Mouse (Mus musculus): ENCODE results near the gene Pds5b. TPM values are rescaled to one million over a fixed set of nuclear protein-coding genes. Genes with fewer than 3 reads are reported as not detected.
"Not testable (repeated sequence)": the region's sequence is repeated elsewhere in the genome, so short reads cannot be mapped to it uniquely, and the experiment has no call there.

Gene Pds5b
- 28.7 and 30.9 TPM in 2 replicates for polyA plus RNA-seq (2015; fragmentation: Nextera tagmentation; extraction: Ambion mirVana)

GRCm38 (mm10) chr5:150673153-150673835 is at the start of gene Pds5b:
Pds5b (plus strand) TSS chr5:150673739.
- Histone ChIP-seq H3K9ac (peak within 1 kb of the TSS; percentile 96), H3K4me1 (replicated peaks) (peaks cover 24% of the 10 kb centered on the region), H3K4me2 (peak within 1 kb of the TSS; percentile 66), H3K4me3 (peak within 1 kb of the TSS; percentile 93), H3K9me3 (no peaks in the 10 kb centered on the region), H3K27ac (replicated peaks) (peak within 1 kb of the TSS; percentile 96), H3K27me3 (no peaks in the 10 kb centered on the region), H3K36me3 (no peaks in the 10 kb centered on the region)
- ATAC-seq (ENCODE audit: low read depth): peak; percentile 96
- 16% methylated on average over 40 of the region's 49 CpGs for WGBS

- no peak overlapping the region for H3K9ac ChIP-seq
- peaks cover 16% of the 10 kb centered on the region; the same call in 1 of the 2 replicates for H3K36me3 ChIP-seq
- no peaks in the 10 kb centered on the region for H3K27me3 ChIP-seq
- WGBS: 95% methylated on average over 7 of the region's 7 CpGs
- no peak overlapping the region for H3K27ac ChIP-seq (replicated peaks)
- ATAC-seq (ENCODE audit: low read depth): no peak
- H3K4me2 ChIP-seq: no peak overlapping the region
- H3K9me3 ChIP-seq: no peaks in the 10 kb centered on the region
- no peak overlapping the region for H3K4me3 ChIP-seq
- H3K4me1 ChIP-seq (replicated peaks): no peaks in the 10 kb centered on the region
These were observed 48.0 kb upstream of the Pds5b start for GRCm38 (mm10) chr5:150625528-150625927.

GRCm38 (mm10) chr5:150629272-150629671 is 44.3 kb upstream of the Pds5b start:
- 93% methylated on average over 1 of the region's 1 CpGs for WGBS
- H3K4me1 ChIP-seq (replicated peaks): no peaks in the 10 kb centered on the region
- H3K27me3 ChIP-seq: no peaks in the 10 kb centered on the region
- peaks cover 20% of the 10 kb centered on the region for H3K36me3 ChIP-seq
- H3K9ac ChIP-seq: no peak overlapping the region
- no peaks in the 10 kb centered on the region for H3K9me3 ChIP-seq
- ATAC-seq (ENCODE audit: low read depth): no peak
- H3K4me3 ChIP-seq: no peak overlapping the region
- no peak overlapping the region for H3K4me2 ChIP-seq
- no peak overlapping the region for H3K27ac ChIP-seq (replicated peaks)

GRCm38 (mm10) chr5:150629692-150630091 is 43.8 kb upstream of the Pds5b start:
- WGBS: 86% methylated on average over 2 of the region's 2 CpGs
- Histone ChIP-seq H3K36me3 (peaks cover 17% of the 10 kb centered on the region), H3K9ac (no peak overlapping the region), H3K27me3 (no peaks in the 10 kb centered on the region), H3K4me2 (no peak overlapping the region), H3K4me3 (no peak overlapping the region), H3K9me3 (no peaks in the 10 kb centered on the region), H3K4me1 (replicated peaks) (no peaks in the 10 kb centered on the region), H3K27ac (replicated peaks) (no peak overlapping the region)
- no peak for ATAC-seq (ENCODE audit: low read depth)

GRCm38 (mm10) chr5:150641440-150641839 is 32.1 kb upstream of the Pds5b start:
- no peak overlapping the region for H3K9ac ChIP-seq
- H3K27ac ChIP-seq (replicated peaks): no peak overlapping the region
- no peaks in the 10 kb centered on the region for H3K4me1 ChIP-seq (replicated peaks)
- H3K27me3 ChIP-seq: no peaks in the 10 kb centered on the region
- WGBS: 94% methylated on average over 3 of the region's 3 CpGs
- H3K4me3 ChIP-seq: no peak overlapping the region
- H3K36me3 ChIP-seq: peaks cover 48% of the 10 kb centered on the region
- no peak overlapping the region for H3K4me2 ChIP-seq
- no peak for ATAC-seq (ENCODE audit: low read depth)
- no peaks in the 10 kb centered on the region for H3K9me3 ChIP-seq

- WGBS: 94% methylated on average over 4 of the region's 4 CpGs
- not testable (repeated sequence) for H3K9ac ChIP-seq; H3K27me3 ChIP-seq; H3K4me2 ChIP-seq; H3K4me1 ChIP-seq (replicated peaks); H3K4me3 ChIP-seq; ATAC-seq (ENCODE audit: low read depth); H3K9me3 ChIP-seq; H3K27ac ChIP-seq (replicated peaks)
- peaks cover 50% of the 10 kb centered on the region for H3K36me3 ChIP-seq
These were observed 30.1 kb upstream of the Pds5b start for GRCm38 (mm10) chr5:150643390-150643789.

GRCm38 (mm10) chr5:150644926-150645325 is 28.6 kb upstream of the Pds5b start:
- no peaks in the 10 kb centered on the region for H3K9me3 ChIP-seq
- no peak for ATAC-seq (ENCODE audit: low read depth)
- H3K4me1 ChIP-seq (replicated peaks): no peaks in the 10 kb centered on the region
- no peak overlapping the region for H3K4me3 ChIP-seq
- 99% methylated on average over 4 of the region's 4 CpGs for WGBS
- H3K27me3 ChIP-seq: no peaks in the 10 kb centered on the region
- H3K36me3 ChIP-seq: peaks cover 62% of the 10 kb centered on the region
- H3K9ac ChIP-seq: no peak overlapping the region
- no peak overlapping the region for H3K27ac ChIP-seq (replicated peaks)
- H3K4me2 ChIP-seq: no peak overlapping the region

- H3K4me1 ChIP-seq (replicated peaks): peaks cover 23% of the 10 kb centered on the region
- WGBS: 93% methylated on average over 2 of the region's 2 CpGs
- no peak overlapping the region for H3K9ac ChIP-seq
- H3K36me3 ChIP-seq: peaks cover 27% of the 10 kb centered on the region
- no peak overlapping the region for H3K4me3 ChIP-seq
- no peaks in the 10 kb centered on the region for H3K27me3 ChIP-seq
- no peak for ATAC-seq (ENCODE audit: low read depth)
- no peaks in the 10 kb centered on the region for H3K9me3 ChIP-seq
- no peak overlapping the region for H3K27ac ChIP-seq (replicated peaks)
- no peak overlapping the region for H3K4me2 ChIP-seq
These were observed 21.0 kb upstream of the Pds5b start for GRCm38 (mm10) chr5:150652578-150652977.

- no peak overlapping the region for H3K4me2 ChIP-seq
- no peak for ATAC-seq (ENCODE audit: low read depth)
These were observed 19.0 kb upstream of the Pds5b start for GRCm38 (mm10) chr5:150654548-150654947.

GRCm38 (mm10) chr5:150659425-150659824 is 14.1 kb upstream of the Pds5b start:
- H3K4me3 ChIP-seq; H3K27ac ChIP-seq (replicated peaks); H3K9me3 ChIP-seq; H3K27me3 ChIP-seq; H3K9ac ChIP-seq; ATAC-seq (ENCODE audit: low read depth): not testable (repeated sequence)
- H3K4me1 ChIP-seq (replicated peaks): peaks cover 77% of the 10 kb centered on the region
- 0 out of 2 replicates have a peak overlapping the region, but pooled peaks have one; percentile 9 for H3K4me2 ChIP-seq
- 95% methylated on average over 6 of the region's 6 CpGs for WGBS
- peaks cover 24% of the 10 kb centered on the region for H3K36me3 ChIP-seq

More at GRCm38 (mm10) chr5:150654548-150654947, 19.0 kb upstream of the Pds5b start:
- Histone ChIP-seq H3K27ac (replicated peaks) (no peak overlapping the region), H3K27me3 (no peaks in the 10 kb centered on the region), H3K9me3 (no peaks in the 10 kb centered on the region), H3K36me3 (peaks cover 11% of the 10 kb centered on the region; the same call in 1 of the 2 replicates), H3K4me1 (replicated peaks) (peaks cover 39% of the 10 kb centered on the region), H3K9ac (no peak overlapping the region), H3K4me3 (no peak overlapping the region)

- H3K27me3 ChIP-seq; H3K27ac ChIP-seq (replicated peaks); ATAC-seq (ENCODE audit: low read depth); H3K9ac ChIP-seq; H3K9me3 ChIP-seq; H3K4me3 ChIP-seq: not testable (repeated sequence)
- H3K4me2 ChIP-seq: peak overlapping the region; percentile 38
- H3K36me3 ChIP-seq: peaks cover 24% of the 10 kb centered on the region
- WGBS: 97% methylated on average over 3 of the region's 3 CpGs
- H3K4me1 ChIP-seq (replicated peaks): peaks cover 71% of the 10 kb centered on the region
These were observed 13.2 kb upstream of the Pds5b start for GRCm38 (mm10) chr5:150660296-150660695.

GRCm38 (mm10) chr5:150663926-150664325 is 9.6 kb upstream of the Pds5b start:
- peaks cover 42% of the 10 kb centered on the region for H3K4me1 ChIP-seq (replicated peaks)
- H3K9ac ChIP-seq; H3K27ac ChIP-seq (replicated peaks); ATAC-seq (ENCODE audit: low read depth); H3K9me3 ChIP-seq; H3K27me3 ChIP-seq: not testable (repeated sequence)
- WGBS: 84% methylated on average over 7 of the region's 7 CpGs
- H3K4me3 ChIP-seq: peak overlapping the region; percentile 5; the same call in 1 of the 2 replicates
- H3K36me3 ChIP-seq: peaks cover 24% of the 10 kb centered on the region
- peak overlapping the region; percentile 84 for H3K4me2 ChIP-seq

GRCm38 (mm10) chr5:150664794-150665131 is 8.8 kb upstream of the Pds5b start:
- Histone ChIP-seq H3K4me2 (peak overlapping the region; percentile 84), H3K4me1 (replicated peaks) (peaks cover 38% of the 10 kb centered on the region), H3K9me3 (no peaks in the 10 kb centered on the region), H3K27me3 (no peaks in the 10 kb centered on the region), H3K36me3 (peaks cover 21% of the 10 kb centered on the region), H3K9ac (peak overlapping the region; percentile 95), H3K27ac (replicated peaks) (peak overlapping the region; percentile 93), H3K4me3 (peak overlapping the region; percentile 100)
- ATAC-seq (ENCODE audit: low read depth): peak; percentile 0; the same call in 1 of the 2 replicates
- WGBS: 1% methylated on average over 10 of the region's 10 CpGs
